Mouse (Mus musculus) ovary, adult 18-20 months (tissue): ENCODE data around the gene Plxna2.

Experiments used
- DNase-seq: peaks from one replicate; pipeline ENCODE4 v3.0.0; 2022; ENCODE audit warnings: low spot score, mixed read lengths

Gene Plxna2

DNA sequence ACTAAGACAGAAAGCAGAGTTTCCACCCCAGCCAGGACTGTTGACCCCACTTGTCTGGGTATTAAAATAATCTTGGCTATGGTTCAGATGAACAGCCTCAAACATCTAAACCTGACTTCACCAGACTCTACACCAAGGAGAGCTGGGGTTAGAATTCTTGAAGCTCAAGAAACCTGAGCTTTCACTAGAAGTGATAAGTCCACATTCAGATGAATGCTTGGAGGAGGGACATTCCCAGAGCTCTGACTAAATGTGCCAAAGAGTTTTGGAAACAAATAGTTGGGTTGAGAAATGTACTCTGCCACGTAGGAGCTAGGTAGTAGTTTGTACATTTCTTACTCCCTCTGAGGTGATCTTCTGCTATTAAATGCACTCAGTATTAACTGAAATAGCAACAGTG is 203.7 kb downstream of the Plxna2 start:
- no peak for DNase-seq

DNA sequence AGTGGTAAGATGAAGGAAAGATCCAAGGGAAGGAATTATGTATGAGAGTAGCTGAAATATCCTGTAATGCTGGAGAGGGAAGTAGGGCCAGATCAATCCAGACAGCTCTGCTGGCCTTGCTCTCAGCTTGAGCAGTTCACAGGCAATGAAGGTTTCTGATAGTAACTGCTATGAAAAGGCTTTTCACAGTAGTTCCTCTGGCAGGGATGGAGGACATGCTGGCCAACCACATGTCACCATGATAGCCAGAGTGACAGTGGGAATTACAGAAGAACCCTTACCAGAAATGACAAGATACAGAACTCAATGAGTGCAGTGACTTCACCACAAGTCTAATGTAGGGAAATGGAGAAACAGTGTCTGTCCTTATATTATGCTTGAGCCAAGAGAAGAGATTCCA is 210.3 kb downstream of the Plxna2 start:
- DNase-seq = no peak

DNA sequence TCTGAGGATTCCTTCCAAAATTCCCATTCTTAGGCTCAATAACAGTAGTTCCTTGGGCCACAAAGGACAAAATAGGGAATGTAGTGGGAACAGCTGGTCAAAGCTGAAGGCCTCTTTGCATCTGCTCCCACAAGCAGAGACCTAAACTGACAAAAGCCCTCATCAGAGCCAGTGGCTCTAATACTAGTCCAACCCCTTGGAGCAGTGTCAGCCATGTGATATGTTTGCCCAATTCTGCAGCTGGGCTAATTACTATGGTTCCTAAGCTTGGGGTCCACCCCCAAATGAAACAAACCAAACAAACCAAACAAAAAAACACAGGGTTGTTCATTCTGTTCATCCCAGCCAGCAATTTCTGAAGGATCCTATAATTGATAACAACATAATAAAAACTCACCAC is 217.2 kb downstream of the Plxna2 start:
- DNase-seq = no peak

GRCm38 (mm10) chr1:194836182-194836581 is 218.2 kb downstream of the Plxna2 start:
- no peak for DNase-seq

- DNase-seq = no peak
These were observed 218.7 kb downstream of the Plxna2 start for GRCm38 (mm10) chr1:194836671-194837070.

GRCm38 (mm10) chr1:194839230-194839910 is 221.4 kb downstream of the Plxna2 start:
- no peak for DNase-seq

DNA sequence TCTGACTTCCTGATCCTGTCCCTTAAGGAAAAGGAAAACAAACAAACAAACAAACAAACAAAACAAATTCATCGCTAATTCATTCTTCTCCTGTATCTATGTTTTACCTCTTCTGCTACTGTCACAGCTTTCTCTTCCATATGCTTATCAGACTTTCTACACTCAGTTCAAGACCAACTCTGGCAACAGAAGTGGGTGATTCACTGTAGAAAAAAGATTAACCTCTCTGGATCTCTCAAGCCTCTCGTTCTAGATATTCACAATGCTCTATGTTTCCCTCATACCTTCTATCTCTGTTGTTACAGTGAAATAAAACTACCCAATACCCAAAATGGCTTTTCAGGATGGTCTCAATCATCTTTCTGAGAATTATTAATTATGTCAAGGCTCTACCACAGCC is 225.0 kb downstream of the Plxna2 start:
- no peak for DNase-seq

GRCm38 (mm10) chr1:194847014-194847413 is 229.0 kb downstream of the Plxna2 start:
- no peak for DNase-seq

DNA sequence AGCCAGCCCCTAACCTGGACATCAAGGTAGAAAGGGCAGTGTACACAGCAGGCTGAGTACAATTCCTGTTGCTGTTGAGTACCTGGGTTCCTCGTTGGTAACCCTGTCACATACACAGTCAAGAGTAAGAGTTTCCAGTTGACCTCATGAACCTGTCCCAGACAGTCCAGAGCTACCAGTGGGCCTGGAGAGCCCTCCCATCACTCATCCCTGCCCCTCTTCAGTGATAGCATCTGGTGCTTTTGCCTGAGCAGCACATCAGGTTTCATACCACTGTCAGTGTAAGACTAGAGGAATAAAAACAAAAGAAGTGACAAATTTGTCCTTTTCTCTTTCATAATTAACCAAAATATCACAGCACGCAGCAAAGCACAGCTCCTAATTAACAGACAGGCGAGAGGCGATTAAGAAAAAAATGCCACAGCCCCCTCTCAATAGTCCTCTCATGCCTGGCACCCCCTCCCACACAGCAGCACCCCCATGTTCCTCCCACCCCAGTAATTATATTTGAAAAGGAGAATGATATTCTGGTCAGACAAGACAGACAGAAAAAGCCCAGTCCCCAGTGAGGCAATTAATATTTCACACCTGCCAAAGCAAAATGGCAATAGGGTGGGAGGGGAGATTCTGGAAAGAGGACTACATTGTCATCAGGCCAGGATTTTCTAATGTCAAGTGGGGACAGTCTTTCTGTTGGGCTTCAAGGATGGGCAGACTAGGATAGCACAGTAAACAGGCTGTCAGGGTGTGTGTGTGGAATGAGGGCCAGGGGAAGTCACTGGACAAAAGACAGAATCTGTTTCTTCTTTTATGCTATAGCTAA is 233.4 kb downstream of the Plxna2 start:
- DNase-seq = no peak

- no peak for DNase-seq
These were observed 234.0 kb downstream of the Plxna2 start for GRCm38 (mm10) chr1:194852065-194852358.
